Mouse (Mus musculus): Measurements from ENCODE around the gene Dnah3. TPM values are rescaled to one million over a fixed set of nuclear protein-coding genes. Genes with fewer than 3 reads are reported as not detected.

Dnah3 gene
- polyA plus RNA-seq, 1 experiment, result 0.19 TPM

DNA sequence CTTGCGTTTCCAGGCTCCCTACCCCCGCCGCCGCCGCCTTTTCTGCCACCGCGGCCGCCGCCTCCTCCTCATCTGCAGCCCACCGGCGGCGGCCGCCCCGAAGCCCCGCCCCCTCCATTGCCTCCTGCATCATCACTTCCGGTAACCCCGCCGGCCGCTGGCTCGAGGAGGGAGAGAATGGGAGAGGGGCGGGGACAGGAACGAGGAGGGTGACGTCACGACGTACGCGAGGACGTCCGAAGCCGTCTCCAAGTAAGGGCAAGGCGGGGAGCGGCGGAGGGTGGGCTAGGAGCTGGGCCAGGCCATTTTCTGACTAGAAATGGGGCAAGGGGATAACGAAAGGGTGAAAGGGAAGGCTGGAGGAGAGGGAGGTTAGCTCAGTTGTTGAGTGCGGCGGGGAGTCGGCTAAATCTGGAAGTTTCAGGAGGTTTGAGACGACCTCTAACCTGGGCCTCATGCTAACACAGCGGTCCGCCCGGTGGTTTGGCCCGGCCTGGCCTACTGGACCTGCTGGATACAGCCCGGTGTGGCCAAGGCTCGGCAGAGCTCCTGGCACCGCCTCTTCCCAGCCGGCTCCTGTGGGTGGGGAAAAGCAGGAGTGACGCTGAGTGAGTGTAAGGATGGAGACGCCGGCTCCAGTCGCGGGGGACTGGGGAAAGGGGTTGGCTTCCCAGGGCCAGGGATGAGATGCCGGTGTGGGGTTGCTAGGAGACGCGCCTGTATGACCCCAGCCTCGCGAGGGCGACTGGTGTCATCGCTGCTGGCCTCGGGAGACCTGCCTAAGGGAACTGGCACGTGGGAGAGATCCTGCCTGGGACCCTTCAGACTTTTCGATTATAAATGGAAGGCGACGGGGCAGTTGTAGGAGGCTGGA is 199.2 kb downstream of the Dnah3 start, which contains the start of the genes Lyrm1 and Dcun1d3:
TSS of gene Lyrm1 (plus strand) at position 223 of the 874 bp plus-strand sequence.
TSS of gene Dcun1d3 (minus strand) at position 660 of the 874 bp plus-strand sequence.
- peaks cover 6% of the 10 kb centered on the region; the same call in 1 of the 2 replicates for H3K4me1 ChIP-seq (ENCODE audit: control insufficient read depth, insufficient read depth, low read length)
- H3K36me3 ChIP-seq (ENCODE audit: control insufficient read depth, insufficient read depth, low read length), result no peaks in the 10 kb centered on the region
- TF ChIP-seq POLR2A (IDR thresholded peaks at IDR 0.05; ENCODE audit: low read depth, low read length) (no peak), CTCF (conservative IDR thresholded peaks at IDR 0.05; ENCODE audit: insufficient read depth, insufficient read length, low read depth, low read length) (no peak)
- peak within 1 kb of the TSS; percentile 72 for H3K4me3 ChIP-seq (ENCODE audit: insufficient read depth, low read depth, low read length)
- WGBS, result under 1% methylated on average over 63 of the region's 63 CpGs
- peak; percentile 99 for DNase-seq
- no peaks in the 10 kb centered on the region for H3K27me3 ChIP-seq (replicated peaks; ENCODE audit: control insufficient read depth, insufficient read depth, low read length)
- H3K27ac ChIP-seq (ENCODE audit: insufficient read depth, low read depth, low read length), result peak within 1 kb of the TSS; percentile 97

DNA sequence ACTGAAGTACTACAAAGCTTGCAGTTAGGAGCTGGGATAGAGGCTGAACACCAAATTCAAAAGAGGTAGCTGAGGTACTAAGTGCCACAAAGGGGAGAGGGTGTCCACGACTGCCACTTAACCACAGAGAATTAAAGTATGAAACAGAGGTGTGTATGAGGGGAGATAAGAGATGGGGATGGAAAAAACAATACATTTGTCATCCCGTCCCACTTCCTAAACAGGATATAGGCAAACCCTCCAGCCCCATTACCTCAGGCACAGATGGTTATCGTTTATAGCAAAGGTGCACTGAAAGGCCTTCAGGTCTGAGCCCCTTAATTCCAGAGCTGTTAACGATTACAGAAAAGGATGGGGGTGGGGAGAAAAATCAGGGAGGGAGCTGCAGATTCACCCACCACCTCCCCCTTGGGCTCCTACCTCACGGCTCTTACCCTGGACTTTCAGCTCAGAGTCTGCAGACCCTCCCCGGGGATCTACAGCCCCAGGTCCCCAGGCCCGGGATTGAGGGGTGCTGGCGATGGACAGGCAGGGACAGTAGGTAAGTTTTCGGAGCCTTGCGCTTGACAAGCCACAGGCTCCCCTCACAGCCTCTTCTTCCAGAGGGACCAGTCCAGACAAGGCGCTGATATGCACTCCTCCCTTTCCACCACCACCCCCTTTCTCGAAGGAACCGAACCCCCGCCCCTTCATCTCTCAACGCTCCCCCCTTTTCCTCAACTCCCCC is 200.1 kb downstream of the Dnah3 start:
- DNase-seq, result peak; percentile 60
- no peaks in the 10 kb centered on the region for H3K27me3 ChIP-seq (replicated peaks; ENCODE audit: control insufficient read depth, insufficient read depth, low read length)
- no peaks in the 10 kb centered on the region for H3K36me3 ChIP-seq (ENCODE audit: control insufficient read depth, insufficient read depth, low read length)
- H3K4me1 ChIP-seq (ENCODE audit: control insufficient read depth, insufficient read depth, low read length), result peaks cover 6% of the 10 kb centered on the region; the same call in 1 of the 2 replicates
- peak overlapping the region; percentile 34 for H3K27ac ChIP-seq (ENCODE audit: insufficient read depth, low read depth, low read length)
- whole genome bisulfite sequencing, result under 1% methylated on average over 15 of the region's 15 CpGs
- no peak for TF ChIP-seq CTCF (conservative IDR thresholded peaks at IDR 0.05; ENCODE audit: insufficient read depth, insufficient read length, low read depth, low read length)
- TF ChIP-seq POLR2A (IDR thresholded peaks at IDR 0.05; ENCODE audit: low read depth, low read length), result no peak
- peak overlapping the region; percentile 72 for H3K4me3 ChIP-seq (ENCODE audit: insufficient read depth, low read depth, low read length)

GRCm38 (mm10) chr7:119892742-119893141 is 202.3 kb downstream of the Dnah3 start:
- 93% methylated on average over 4 of the region's 4 CpGs for WGBS
- Histone ChIP-seq H3K27me3 (replicated peaks; ENCODE audit: control insufficient read depth, insufficient read depth, low read length) (no peaks in the 10 kb centered on the region), H3K36me3 (ENCODE audit: control insufficient read depth, insufficient read depth, low read length) (no peaks in the 10 kb centered on the region), H3K4me1 (ENCODE audit: control insufficient read depth, insufficient read depth, low read length) (peaks cover 10% of the 10 kb centered on the region; the same call in 1 of the 2 replicates), H3K4me3 (ENCODE audit: insufficient read depth, low read depth, low read length) (no peak overlapping the region), H3K27ac (ENCODE audit: insufficient read depth, low read depth, low read length) (0 out of 2 replicates have a peak overlapping the region, but pooled peaks have one; percentile 19)
- TF ChIP-seq POLR2A (IDR thresholded peaks at IDR 0.05; ENCODE audit: low read depth, low read length) (no peak), CTCF (conservative IDR thresholded peaks at IDR 0.05; ENCODE audit: insufficient read depth, insufficient read length, low read depth, low read length) (no peak)
- DNase-seq, result no peak

DNA sequence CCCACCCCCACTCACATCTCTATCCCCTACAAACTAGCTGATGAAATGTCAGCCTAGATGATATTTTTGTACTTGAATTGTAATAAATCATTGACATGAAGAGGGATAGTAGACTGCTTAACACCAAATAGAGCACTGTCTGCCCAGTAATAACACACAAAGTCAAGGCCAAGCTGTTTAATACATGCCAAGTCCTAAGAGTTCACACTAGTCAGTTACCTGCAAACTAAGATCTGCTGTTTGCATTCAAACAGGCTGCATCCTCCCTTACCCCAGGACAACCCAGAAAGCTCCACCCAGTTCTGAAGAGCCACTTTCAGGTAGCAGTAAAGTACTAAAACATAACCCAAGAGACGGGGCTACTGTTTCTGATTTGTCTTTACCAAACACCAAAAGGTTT is 202.9 kb downstream of the Dnah3 start:
- Histone ChIP-seq H3K36me3 (ENCODE audit: control insufficient read depth, insufficient read depth, low read length) (no peaks in the 10 kb centered on the region), H3K27me3 (replicated peaks; ENCODE audit: control insufficient read depth, insufficient read depth, low read length) (no peaks in the 10 kb centered on the region), H3K4me1 (ENCODE audit: control insufficient read depth, insufficient read depth, low read length) (peaks cover 12% of the 10 kb centered on the region; the same call in 1 of the 2 replicates), H3K27ac (ENCODE audit: insufficient read depth, low read depth, low read length) (0 out of 2 replicates have a peak overlapping the region, but pooled peaks have one; percentile 27), H3K4me3 (ENCODE audit: insufficient read depth, low read depth, low read length) (no peak overlapping the region)
- WGBS, result 70% methylated on average over 1 of the region's 1 CpGs
- peak; percentile 36 for DNase-seq
- no peak for TF ChIP-seq CTCF (conservative IDR thresholded peaks at IDR 0.05; ENCODE audit: insufficient read depth, insufficient read length, low read depth, low read length)
- TF ChIP-seq POLR2A (IDR thresholded peaks at IDR 0.05; ENCODE audit: low read depth, low read length), result no peak

DNA sequence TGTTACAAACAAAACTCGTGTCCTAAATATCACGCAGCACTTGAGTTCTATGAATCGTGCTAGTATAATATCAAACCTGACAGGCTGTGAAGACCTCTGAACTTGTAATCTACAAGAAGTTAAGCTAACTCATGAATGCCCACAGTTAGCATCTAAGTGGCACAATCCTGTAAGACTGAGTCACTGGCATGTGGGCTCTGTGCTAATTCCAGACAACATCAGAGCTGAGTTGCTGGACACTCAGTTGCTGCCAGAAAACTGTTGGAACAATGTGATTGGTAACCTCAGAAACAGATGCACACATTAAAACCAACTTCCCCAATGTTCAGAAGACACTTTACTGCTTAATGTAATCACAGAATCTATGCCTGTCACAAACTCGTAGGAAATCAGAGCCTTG is 207.2 kb downstream of the Dnah3 start:
- no peaks in the 10 kb centered on the region; the same call in 1 of the 2 replicates for H3K36me3 ChIP-seq (ENCODE audit: control insufficient read depth, insufficient read depth, low read length)
- DNase-seq, result no peak
- WGBS, result 80% methylated on average over 4 of the region's 4 CpGs
- H3K4me3 ChIP-seq (ENCODE audit: insufficient read depth, low read depth, low read length), result no peak overlapping the region
- TF ChIP-seq POLR2A (IDR thresholded peaks at IDR 0.05; ENCODE audit: low read depth, low read length) (no peak), CTCF (conservative IDR thresholded peaks at IDR 0.05; ENCODE audit: insufficient read depth, insufficient read length, low read depth, low read length) (no peak)
- H3K4me1 ChIP-seq (ENCODE audit: control insufficient read depth, insufficient read depth, low read length), result peaks cover 13% of the 10 kb centered on the region; the same call in 1 of the 2 replicates
- H3K27ac ChIP-seq (ENCODE audit: insufficient read depth, low read depth, low read length), result no peak overlapping the region
- H3K27me3 ChIP-seq (replicated peaks; ENCODE audit: control insufficient read depth, insufficient read depth, low read length), result no peaks in the 10 kb centered on the region

DNA sequence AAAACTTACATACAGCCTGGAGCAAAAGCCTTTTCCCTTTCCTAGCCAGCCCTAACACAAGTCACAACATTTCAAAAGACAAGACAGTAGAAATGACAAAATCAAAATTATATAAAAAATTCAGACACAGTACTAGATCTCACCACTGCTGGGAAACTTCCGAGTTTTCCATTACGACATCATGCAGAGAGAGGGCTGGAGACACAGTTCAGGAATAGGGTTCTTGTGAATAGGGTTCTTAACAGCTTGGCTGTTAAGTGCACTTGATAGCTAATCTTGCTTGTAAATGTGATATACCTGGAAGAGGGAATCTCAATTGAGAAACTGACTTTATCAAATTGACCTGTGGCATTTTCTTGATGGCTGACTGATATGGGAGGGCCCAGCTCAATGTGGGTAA is 213.9 kb downstream of the Dnah3 start:
- H3K36me3 ChIP-seq (ENCODE audit: control insufficient read depth, insufficient read depth, low read length), result peaks cover 1% of the 10 kb centered on the region; the same call in 1 of the 2 replicates
- 79% methylated on average over 2 of the region's 2 CpGs for WGBS
- no peaks in the 10 kb centered on the region for H3K27me3 ChIP-seq (replicated peaks; ENCODE audit: control insufficient read depth, insufficient read depth, low read length)
- peaks cover 19% of the 10 kb centered on the region for H3K4me1 ChIP-seq (ENCODE audit: control insufficient read depth, insufficient read depth, low read length)
- no peak for DNase-seq
- H3K27ac ChIP-seq (ENCODE audit: insufficient read depth, low read depth, low read length), result peak overlapping the region; percentile 56
- TF ChIP-seq CTCF (conservative IDR thresholded peaks at IDR 0.05; ENCODE audit: insufficient read depth, insufficient read length, low read depth, low read length), result no peak
- H3K4me3 ChIP-seq (ENCODE audit: insufficient read depth, low read depth, low read length), result no peak overlapping the region

Measured in kidney, adult 2 months (tissue).